Mouse (Mus musculus) liver, embryonic 14.5 days (tissue): ENCODE data around the gene Dmd. TPM values are rescaled to one million over a fixed set of nuclear protein-coding genes. Genes with fewer than 3 reads are reported as not detected.

Experiments used
- ATAC-seq: fragments of 200-750 bp; cut with Nextera tagmentation; 2 replicates; pipeline ENCODE4 v1.8.0; 2017; ENCODE audit warnings: moderate number of reproducible peaks, mild to moderate bottlenecking, moderate library complexity; ENCODE audit not compliant: insufficient read depth
- DNase-seq, 3 experiments: peaks; one replicate each; pipeline ENCODE4 v3.0.0-alpha.2; 2012 to 2013; ENCODE audit warnings: low read depth in 3 of 3, low spot score in 3 of 3
- H3K27ac ChIP-seq: fragments of 300-500 bp; sonication (generic); 2 replicates; pipeline ENCODE4 v1.5.1; 2014; ENCODE audit warnings: moderate library complexity, mild to moderate bottlenecking, control low read depth, inconsistent platforms
- H3K27me3 ChIP-seq: fragments of 300-500 bp; sonication (generic); 2 replicates; pipeline ENCODE4 v1.6.1; 2014; ENCODE audit warnings: mild to moderate bottlenecking, low read length, moderate library complexity; ENCODE audit not compliant: control insufficient read depth, insufficient read depth
- H3K36me3 ChIP-seq: fragments of 300-500 bp; sonication (generic); replicated peaks from 2 replicates; pipeline ENCODE4 v1.6.1; 2014; ENCODE audit warnings: low read depth; ENCODE audit not compliant: control insufficient read depth, insufficient read depth
- H3K4me1 ChIP-seq, 2 experiments: fragments of 200-500 bp in 1 of 2; fragments of 300-500 bp in 1 of 2; sonication (generic) in 1 of 2; replicated peaks; 2 replicates each; pipeline ENCODE4 v1.6.1; 2012 to 2014; ENCODE audit warnings: antibody characterized with exemption in 1 of 2, inconsistent platforms in 1 of 2, low read length in 1 of 2; ENCODE audit not compliant: control insufficient read depth in 2 of 2, insufficient read depth in 2 of 2
- H3K4me2 ChIP-seq: fragments of 300-500 bp; sonication (generic); 2 replicates; pipeline ENCODE4 v1.6.1; 2014; ENCODE audit warnings: low read depth, mild to moderate bottlenecking, control low read depth, moderate library complexity
- H3K4me3 ChIP-seq, 2 experiments: fragments of 200-500 bp in 1 of 2; fragments of 300-500 bp in 1 of 2; sonication (generic) in 1 of 2; 2 replicates each; pipeline ENCODE4 v1.5.1; 2012 to 2014; ENCODE audit warnings: low read depth in 2 of 2, low read length in 2 of 2, mild to moderate bottlenecking in 2 of 2, control low read depth in 1 of 2, inconsistent platforms in 1 of 2, moderate library complexity in 1 of 2; ENCODE audit not compliant: insufficient read depth in 1 of 2
- H3K9ac ChIP-seq: fragments of 300-500 bp; sonication (generic); replicated peaks from 2 replicates; pipeline ENCODE4 v1.6.1; 2014; ENCODE audit warnings: mild to moderate bottlenecking, control low read depth, moderate library complexity
- H3K9me3 ChIP-seq: fragments of 300-500 bp; sonication (generic); 2 replicates; pipeline ENCODE4 v1.6.1; 2016; ENCODE audit warnings: low read length, mixed read lengths; ENCODE audit not compliant: control insufficient read depth
- CTCF ChIP-seq: IDR thresholded peaks from 2 replicates; pipeline ENCODE4 v1.5.1; 2016; ENCODE audit warnings: antibody characterized with exemption, low read depth, control low read depth
- EP300 ChIP-seq: IDR thresholded peaks from 2 replicates; pipeline ENCODE4 v1.6.1; 2016; ENCODE audit warnings: antibody characterized with exemption, low read depth
- WGBS: fragments of 180-500 bp; shearing (Covaris S2); extraction: QIAGEN DNeasy Blood & Tissue Kit; methylation state at CpG from one replicate; pipeline ENCODE4 v1.1.7; 2014; ENCODE audit not compliant: insufficient replicate concordance; 5-methylcytosine and 5-hydroxymethylcytosine counted together
- polyA plus RNA-seq, 2 experiments: library from polyadenylated mRNA; depleted of rRNA in 1 of 2; stranded (reverse) in 1 of 2; unstranded in 1 of 2; fragments of >200 nt; fragmentation: Nextera tagmentation in 1 of 2; extraction: Ambion mirVana in 1 of 2; gene quantifications; 2 replicates each; pipeline versions ENCODE4 v1.2.1 to v1.2.3; 2012 to 2014

Gene Dmd
- 3.5 and 3.7 TPM in 2 replicates for polyA plus RNA-seq (2012; rRNA removed)
- 4.8 and 6.1 TPM in 2 replicates for polyA plus RNA-seq (2014; fragmentation: Nextera tagmentation; extraction: Ambion mirVana)

DNA sequence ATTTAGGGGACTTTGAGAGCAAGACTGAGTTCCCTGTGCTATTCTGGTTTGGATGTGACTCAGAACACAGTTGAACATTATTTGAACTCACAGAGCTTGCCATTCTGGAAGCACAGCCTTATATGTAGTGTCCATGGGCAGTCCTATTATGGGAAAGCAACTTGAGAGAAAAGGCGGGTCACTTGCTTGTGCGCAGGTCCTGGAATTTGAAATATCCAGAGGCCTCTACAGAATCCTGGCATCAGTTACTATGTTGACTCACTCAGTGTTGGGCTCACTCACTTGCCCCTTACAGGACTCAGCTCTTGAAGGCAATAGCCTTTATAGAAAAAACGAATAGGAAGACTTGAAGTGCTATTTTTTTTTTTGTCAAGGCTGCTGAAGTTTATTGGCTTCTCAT, at the start of gene Dmd:
Dmd (plus strand) TSS at position 241 of the 400 bp plus-strand sequence.
- no peaks in the 10 kb centered on the region for H3K4me1 ChIP-seq
- 47% methylated on average over 3 of the region's 3 CpGs for WGBS
- TF ChIP-seq CTCF: no peak
- TF ChIP-seq EP300: no peak
- no peak within 1 kb of the TSS for H3K9ac ChIP-seq
- no peak within 1 kb of the TSS for H3K4me3 ChIP-seq
- no peak within 1 kb of the TSS for H3K4me2 ChIP-seq
- H3K27ac ChIP-seq: no peak within 1 kb of the TSS
- ATAC-seq: no peak
- H3K27me3 ChIP-seq: no peaks in the 10 kb centered on the region
- H3K9me3 ChIP-seq: no peaks in the 10 kb centered on the region
- DNase-seq: no peak
- no peaks in the 10 kb centered on the region for H3K36me3 ChIP-seq

DNA sequence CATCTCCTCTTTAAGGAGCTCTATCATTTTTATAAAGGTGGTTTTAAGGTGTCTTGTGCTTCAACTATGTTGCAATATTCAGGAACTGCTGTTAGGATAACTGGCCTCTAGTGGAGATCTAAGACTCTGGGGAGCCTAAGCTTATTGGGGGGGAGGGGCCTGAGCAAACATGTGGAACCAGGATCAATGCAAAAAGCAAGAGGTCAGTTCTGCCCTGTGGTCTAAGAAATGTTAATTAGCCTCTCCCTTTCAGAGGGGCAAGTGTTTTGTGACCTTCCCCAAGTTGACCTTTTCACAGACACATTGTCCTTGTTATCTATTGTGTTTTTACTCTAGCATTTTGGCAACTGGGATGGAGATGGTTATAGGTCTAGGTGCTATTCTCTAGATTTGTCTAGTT, 47.2 kb upstream of the Dmd start:
- H3K4me2 ChIP-seq: no peak overlapping the region
- ATAC-seq (no peak), DNase-seq (no peak)
- H3K27ac ChIP-seq: no peak overlapping the region
- H3K36me3 ChIP-seq: no peaks in the 10 kb centered on the region
- no peak overlapping the region for H3K4me3 ChIP-seq
- no peak overlapping the region for H3K9ac ChIP-seq
- no peaks in the 10 kb centered on the region for H3K27me3 ChIP-seq
- no peak for TF ChIP-seq CTCF
- TF ChIP-seq EP300: no peak
- no peaks in the 10 kb centered on the region for H3K9me3 ChIP-seq
- no peaks in the 10 kb centered on the region for H3K4me1 ChIP-seq

DNA sequence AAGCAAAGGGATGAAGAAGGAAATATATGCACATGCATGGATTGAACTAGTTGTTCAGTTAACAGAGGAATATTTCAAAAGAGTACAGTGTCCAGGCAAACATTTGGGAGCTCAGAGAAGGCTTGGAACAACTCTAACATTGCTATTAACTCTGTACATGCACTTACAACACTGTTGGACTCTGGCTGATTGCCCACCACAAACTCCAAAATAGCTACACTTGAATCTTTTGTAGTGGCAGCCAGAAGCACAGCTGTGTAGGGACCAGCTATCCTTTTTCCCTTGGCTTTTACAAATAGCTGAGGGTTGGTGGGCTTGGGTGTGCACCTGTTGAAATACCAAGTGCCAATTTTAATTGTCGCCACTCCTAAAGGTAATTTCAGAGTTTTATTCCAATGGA, 39.0 kb downstream of the Dmd start:
- H3K36me3 ChIP-seq: no peaks in the 10 kb centered on the region
- DNase-seq: no peak
- H3K9ac ChIP-seq: no peak overlapping the region
- no peak overlapping the region for H3K4me2 ChIP-seq
- H3K27ac ChIP-seq: no peak overlapping the region
- no peaks in the 10 kb centered on the region for H3K27me3 ChIP-seq
- H3K4me1 ChIP-seq: no peaks in the 10 kb centered on the region
- no peak for ATAC-seq
- H3K9me3 ChIP-seq: no peaks in the 10 kb centered on the region
- 80% methylated on average over 1 of the region's 1 CpGs for WGBS
- H3K4me3 ChIP-seq: no peak overlapping the region
- TF ChIP-seq CTCF: no peak
- TF ChIP-seq EP300: no peak

- no peaks in the 10 kb centered on the region for H3K4me1 ChIP-seq
- WGBS: 62% methylated on average over 1 of the region's 1 CpGs
- no peaks in the 10 kb centered on the region for H3K9me3 ChIP-seq
- H3K9ac ChIP-seq: no peak overlapping the region
- no peak for TF ChIP-seq EP300
- TF ChIP-seq CTCF: no peak
- no peak overlapping the region for H3K27ac ChIP-seq
- H3K4me3 ChIP-seq: no peak overlapping the region
- ATAC-seq (no peak), DNase-seq (no peak)
- no peaks in the 10 kb centered on the region for H3K27me3 ChIP-seq
- H3K36me3 ChIP-seq: no peaks in the 10 kb centered on the region
- H3K4me2 ChIP-seq: no peak overlapping the region
Measured at GRCm38 (mm10) chrX:83050190-83050589, 101.5 kb downstream of the Dmd start.

- H3K4me1 ChIP-seq: no peaks in the 10 kb centered on the region
- H3K27me3 ChIP-seq: no peaks in the 10 kb centered on the region
- 53% methylated on average over 2 of the region's 2 CpGs for WGBS
- ATAC-seq (no peak), DNase-seq (no peak)
- H3K4me3 ChIP-seq: no peak overlapping the region
- H3K9ac ChIP-seq: no peak overlapping the region
- H3K4me2 ChIP-seq: no peak overlapping the region
- H3K36me3 ChIP-seq: no peaks in the 10 kb centered on the region
- H3K9me3 ChIP-seq: no peaks in the 10 kb centered on the region
- TF ChIP-seq CTCF: no peak
- no peak for TF ChIP-seq EP300
- H3K27ac ChIP-seq: no peak overlapping the region
Measured at GRCm38 (mm10) chrX:83116171-83116876, 167.7 kb downstream of the Dmd start.
